Mouse (Mus musculus) mouse embryonic stem cell (cell line): ENCODE results near the gene Tab2.

Experiments
- in situ Hi-C, 2 experiments: fragments of 300-500 bp; cut with MboI; formaldehyde crosslinking; loops; 1 replicate in 1 of 2; 3 replicates in 1 of 2; pipeline ENCODE4 v1.14.3; 2019 to 2020; ENCODE audit warnings: low sequenced_read_pairs in 2 of 2, low pct_unique_long_range_greater_than_20kb in 1 of 2, mixed read lengths in 1 of 2; ENCODE audit not compliant: unreplicated experiment in 1 of 2

Gene Tab2

DNA sequence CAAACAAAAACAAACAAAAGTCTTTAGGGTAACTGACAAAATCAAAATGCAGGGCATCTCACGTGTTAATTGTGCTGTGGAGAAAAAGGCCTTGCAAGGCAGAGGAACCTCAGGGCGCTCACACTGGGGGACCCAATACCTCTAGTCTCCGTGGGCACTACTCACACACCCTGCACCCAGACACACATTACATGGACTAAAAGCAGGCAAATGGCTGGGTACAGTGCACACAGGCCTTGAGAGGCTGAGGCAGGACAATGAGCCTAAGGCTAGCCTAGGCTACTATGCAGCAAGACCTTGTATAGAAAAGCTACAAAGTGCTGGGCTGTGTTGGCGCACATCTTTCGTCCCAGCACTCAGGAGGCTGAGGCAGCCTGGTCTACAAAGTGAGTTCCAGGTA is 51.9 kb downstream of the Tab2 start:
- in situ Hi-C loops: no loop called here

DNA sequence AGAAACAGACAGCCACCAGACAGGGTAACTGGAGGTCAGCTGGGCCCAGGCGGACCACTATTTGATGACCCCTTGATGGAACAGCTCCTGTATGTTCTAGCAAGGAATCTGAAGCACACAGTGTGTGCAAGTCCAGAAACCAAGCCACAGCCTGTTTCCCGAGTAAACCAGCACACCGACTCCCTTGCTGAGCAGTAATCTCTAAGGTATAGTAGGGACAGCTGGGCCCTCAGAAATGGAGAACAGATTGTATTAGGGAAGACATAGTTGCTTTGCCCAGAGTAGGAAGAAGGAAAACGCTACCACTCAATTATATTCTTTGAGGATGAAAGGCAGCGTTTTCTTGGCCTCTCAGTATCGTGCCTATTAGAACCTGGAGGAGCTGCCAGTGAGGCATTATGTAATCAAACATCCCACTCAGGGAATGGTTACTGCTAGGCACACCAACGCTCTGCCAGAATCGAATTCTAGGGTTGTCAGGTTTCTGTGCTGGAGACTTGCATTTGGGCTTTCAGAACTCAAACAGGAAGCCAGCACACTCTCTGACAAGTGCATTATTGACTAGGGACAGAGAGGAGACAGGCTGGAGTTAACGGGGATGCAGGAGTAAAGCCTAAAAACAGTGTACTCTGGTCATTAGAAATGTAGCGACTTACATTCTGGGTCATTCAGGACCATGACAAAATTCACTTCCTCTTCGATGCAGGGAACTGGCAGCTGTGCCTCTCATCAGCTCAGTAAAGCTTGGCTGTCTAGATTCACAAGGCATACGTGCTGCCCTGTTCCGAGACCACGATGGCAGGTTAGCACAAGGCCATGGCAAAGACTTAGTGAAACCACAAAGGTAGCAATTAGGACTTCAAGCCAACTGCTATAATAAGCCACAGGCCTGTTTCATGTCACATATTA is 55.1 kb downstream of the Tab2 start:
- in situ Hi-C loops: no loop called here

DNA sequence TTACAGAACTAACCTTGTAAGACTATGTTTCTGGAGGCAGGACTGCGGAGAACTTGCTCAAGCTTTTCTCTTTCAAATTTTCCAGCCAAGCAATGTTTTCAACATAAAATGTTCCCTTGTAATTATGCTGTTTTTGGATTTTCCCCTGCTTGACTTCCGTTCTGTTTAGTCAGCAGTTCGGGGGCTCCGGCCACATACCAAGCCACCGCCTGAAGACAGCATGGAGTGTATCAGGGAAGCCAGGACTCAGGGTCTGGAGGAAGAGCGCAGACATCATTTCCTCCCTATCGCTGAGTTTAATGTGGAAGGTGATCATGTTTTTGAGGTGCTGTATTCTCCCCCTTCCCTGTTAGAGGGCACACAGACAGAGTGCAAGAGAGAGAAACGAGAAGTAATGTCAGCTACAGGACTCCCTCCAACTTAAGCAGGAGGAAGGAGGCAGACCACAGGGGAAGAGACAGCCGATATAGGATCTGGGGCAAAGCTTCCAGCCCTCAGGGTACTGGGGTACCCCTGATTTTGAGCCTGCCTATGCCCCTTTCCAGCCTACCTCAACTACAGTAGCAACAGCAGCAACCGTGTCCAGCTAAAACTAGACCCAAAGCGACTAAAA is 67.7 kb downstream of the Tab2 start:
- in situ Hi-C loops: loop anchor here (10.0 kb wide), 2 partner anchors 306 to 346 kb away; no protein-coding TSS in a partner anchor

DNA sequence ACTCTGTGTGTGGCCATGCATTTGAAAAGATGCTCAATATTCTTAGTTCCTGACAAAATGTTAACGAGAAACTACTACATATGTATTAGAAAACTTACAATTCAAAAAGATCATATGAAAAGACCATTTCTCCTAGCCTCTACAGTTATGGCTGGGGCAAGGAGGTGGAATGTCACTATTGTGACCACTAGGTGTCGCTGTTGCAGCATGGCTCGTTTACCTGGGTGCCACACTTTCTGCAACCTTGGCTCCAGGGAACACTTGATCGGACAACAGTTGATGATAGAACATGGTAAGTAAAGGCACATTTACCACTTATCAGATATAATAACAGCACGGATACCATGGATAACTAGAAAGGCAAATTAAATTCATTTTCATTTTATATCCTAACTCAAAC is 72.5 kb downstream of the Tab2 start:
- in situ Hi-C loops: loop anchor here (5.0 to 10.0 kb wide), 3 partner anchors 311 to 359 kb away; no protein-coding TSS in a partner anchor

DNA sequence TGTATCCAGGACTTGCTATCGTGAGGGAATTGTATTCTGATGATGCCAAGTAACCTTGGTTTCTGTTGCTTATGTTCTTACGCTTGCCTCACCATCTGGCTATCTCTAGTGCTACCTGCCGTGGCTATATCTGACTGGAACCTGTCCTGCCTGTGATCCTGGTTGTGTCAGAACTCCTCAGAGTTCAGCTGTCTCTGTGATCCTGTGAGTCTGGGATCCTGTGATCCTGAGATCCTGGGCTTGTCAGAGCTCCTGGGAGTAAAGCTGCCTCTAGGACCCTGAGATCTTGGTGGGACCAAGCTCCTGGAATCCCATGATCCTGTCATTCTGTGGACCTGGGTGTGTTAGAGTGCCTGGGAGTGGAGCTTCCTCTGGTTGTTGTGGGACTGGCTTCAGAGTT is 74.1 kb downstream of the Tab2 start:
- in situ Hi-C loops: loop anchor here (5.0 to 10.0 kb wide), 3 partner anchors 313 to 360 kb away; no protein-coding TSS in a partner anchor

DNA sequence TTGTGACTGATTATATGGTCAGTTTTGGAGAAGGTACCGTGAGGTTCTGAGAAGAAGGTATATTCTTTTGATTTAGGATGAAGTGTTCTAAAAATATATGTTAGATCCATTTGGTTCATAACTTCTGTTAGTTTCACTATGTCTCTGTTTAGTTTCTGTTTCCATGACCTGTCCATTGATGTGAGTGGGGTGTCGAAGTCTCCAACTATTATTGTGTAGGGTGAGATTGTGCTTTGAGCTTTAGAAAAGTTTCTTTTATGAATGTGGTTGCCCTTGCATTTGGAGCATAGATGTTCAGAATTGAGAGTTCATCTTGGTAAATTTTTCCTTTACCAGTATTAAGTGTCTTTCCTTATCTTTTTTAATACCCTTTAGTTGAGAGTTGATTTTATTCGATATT is 75.7 kb downstream of the Tab2 start:
- in situ Hi-C loops: loop anchor here (5.0 to 10.0 kb wide), 3 partner anchors 315 to 362 kb away; no protein-coding TSS in a partner anchor

DNA sequence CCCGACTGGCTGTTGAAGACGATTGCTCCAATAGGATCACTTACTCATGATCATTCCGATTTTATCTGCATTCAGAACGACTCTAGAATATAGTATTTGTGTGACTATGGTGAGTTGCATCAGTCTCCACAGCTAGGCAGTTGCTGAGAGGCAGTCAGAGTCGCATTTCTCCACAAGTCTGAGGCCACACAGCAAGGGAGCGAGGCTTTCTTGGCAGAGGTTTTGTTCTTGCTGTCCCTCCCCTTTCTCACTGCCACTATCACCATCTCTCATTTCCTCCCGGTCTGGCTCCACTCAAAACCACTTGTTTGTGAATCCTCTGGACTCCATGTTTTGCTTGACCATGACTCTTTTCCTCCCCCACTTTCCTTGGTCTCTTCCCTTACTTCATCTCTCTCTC is 81.8 kb downstream of the Tab2 start:
- in situ Hi-C loops: no loop called here

DNA sequence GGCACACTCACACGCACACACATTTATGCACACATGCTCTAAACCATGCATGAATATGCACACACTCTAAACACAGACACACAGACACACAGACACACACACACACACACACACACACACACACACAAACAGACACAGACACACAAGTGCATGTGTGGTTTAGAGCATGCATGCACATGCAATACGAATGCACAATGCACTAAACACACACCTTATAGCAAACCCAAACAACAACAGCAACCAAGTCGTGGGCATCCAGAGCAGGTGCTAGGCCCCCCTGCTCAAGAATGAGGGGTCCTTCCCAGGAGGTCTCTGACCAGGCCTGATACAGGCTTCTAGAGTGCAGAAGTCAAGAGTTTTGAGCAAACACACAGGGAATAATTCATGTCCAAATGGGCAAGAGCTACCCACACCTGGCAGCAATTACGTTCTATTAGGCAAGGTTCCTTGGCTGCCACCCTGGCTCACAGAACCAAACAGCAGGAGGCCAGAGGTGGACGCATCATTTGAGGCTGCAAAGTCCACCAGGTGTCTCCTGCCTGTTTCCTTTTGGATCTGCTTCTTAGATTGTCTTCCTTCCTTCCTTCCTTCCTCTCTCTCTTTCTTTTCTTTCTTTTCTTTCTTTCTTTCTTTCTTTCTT is 84.5 kb downstream of the Tab2 start:
- in situ Hi-C loops: no loop called here

DNA sequence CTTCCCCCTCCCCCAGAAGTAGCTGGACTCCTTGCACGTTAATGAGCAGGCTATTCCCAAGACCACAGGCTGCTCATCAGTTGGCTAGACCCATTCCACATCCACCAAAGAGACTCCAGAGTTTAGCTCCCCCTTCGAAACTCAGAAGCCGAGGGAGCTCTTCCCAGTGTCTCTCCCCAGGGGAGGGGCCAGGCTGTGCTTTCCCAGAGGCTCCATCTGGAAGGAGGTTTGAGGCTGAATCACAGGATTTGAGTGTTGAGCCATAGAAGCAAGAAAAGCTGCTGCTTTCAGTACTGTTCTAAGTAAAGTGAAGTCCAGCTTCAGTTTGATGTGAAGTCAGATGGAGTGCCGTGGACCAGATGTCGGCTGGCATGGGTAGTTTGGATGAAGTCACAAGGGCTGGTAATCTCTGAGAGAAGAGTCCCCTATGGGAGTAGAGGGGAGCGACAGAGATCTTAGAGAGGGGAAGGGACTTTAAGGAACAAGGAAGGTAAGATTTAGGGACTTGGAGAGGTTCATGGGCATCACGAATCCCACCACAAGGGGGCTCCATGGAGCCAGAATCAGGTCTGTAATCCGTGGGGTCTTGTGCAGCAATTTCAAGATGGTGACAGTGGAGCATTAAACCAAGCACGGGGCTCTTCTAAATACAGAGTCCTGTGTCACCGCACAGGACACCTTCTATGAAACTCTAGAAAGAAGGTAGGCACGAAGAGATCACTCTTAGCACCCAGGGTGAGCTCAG is 85.3 kb downstream of the Tab2 start:
- in situ Hi-C loops: no loop called here

DNA sequence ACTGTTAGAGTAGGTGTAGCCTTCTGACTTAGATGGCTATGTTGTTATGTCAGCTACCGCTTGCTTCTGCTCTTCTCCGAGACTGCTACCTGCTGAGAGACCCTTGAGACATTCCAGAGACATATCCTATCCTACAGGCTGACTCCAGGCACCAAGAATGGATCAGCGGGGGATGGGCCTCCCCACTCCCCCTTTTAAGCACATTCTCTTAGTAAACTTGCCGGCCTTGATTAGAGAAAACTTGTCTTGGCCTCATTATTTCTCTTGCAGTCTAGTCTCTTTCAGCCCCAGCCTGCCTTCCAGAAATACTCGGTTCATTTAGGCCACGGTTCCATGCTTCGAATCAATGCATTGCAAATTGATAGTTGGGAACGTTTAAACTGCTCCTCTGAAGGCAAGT is 86.3 kb downstream of the Tab2 start:
- in situ Hi-C loops: no loop called here

DNA sequence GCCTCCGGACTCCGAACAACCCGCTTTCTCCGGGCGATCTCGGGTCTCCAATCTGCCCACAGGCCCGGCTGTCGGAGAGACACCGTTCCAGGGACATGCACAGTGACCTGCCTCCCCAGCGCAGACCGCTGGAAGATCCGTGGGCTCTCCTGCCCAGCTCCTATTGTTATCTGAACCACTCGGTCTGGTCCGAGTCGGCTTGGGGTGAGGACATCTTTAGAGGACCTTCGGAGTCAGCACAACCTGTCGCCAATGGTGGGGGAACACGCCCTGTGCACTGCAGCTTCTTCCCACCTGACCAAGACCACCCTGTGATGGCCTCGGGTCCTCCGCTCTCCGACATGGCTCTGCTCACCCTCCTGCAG is 88.4 kb downstream of the Tab2 start:
- in situ Hi-C loops: no loop called here

DNA sequence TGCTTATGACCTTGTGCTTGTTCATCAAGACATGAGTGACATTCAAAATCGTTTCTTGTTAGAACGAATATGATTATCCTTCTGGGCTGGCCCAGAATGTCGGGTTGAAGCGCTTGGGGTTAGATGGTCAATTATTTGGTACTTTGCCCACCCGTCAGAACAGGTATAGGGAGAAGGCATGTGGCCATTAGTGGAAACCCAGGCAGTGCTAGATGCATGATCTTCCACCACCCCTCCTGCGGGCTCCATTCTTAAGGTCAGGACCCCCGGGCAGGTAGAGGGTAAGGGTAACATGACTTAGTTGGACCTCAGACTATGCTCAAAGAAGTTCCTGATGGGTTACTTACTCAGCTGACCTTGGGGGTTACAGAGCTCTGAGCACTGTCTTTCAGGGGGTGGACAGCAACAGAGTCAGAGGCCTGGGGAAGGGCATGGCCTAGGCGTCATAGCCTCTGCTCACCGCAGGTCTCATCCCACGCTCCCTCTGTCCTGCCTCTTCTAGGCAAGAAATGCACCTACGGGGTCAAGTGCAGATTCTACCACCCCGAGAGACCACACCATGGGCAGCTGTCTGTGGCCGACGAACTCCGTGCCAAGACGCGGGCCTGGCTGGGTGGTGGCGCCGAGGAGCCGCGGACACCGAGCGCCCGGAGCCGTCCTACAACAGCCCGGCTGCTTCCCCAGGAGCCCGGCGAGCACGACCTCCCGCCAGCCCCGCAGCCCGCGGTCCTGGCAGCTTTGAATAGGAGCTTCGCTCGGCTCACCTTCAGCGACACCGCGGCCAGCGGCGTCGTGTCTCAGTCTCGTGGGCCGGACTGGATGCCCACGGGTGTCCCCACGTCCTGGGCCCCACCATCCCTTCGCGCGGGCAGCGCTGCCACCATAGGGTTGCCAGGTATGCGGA is 89.0 kb downstream of the Tab2 start:
- in situ Hi-C loops: no loop called here

DNA sequence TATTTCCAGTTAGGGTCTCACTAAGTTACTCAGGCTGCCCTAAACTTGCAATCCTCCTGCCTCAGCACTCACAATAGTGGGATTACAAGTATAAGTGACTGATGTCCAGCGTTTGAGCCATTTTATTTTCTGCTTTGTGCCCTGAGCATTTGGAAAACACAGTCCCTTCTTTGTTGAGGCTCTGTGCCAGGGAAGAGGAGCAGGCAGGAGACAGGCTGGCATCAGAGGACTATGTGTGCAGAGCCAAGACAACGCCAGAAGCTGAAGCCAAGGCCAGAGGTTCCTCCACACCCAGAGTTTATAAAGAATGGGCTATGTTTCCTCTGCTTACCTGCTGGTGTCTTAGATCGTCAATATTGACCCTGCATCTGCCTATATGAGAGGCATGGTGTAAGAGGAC is 91.2 kb downstream of the Tab2 start:
- in situ Hi-C loops: no loop called here

DNA sequence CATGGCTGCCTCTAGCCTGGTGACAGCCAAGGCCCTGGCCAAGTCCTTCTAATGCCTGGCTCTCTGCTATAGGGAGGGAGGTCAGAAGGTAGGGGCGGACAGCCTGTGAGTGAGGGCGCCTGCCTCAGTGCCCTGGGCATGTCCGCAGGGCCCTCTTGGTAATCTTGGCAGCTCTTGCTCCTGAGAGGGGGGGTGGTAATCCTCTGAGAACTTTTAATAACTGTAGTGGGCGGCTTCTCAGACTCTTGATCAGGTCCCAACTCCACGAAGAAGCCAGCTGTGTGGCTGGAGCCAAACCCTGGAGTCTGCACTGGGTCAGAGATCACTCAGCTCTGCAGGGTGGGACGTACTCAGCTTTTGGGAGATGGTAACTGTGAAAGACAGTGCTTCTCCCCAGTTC is 91.8 kb downstream of the Tab2 start:
- in situ Hi-C loops: no loop called here

DNA sequence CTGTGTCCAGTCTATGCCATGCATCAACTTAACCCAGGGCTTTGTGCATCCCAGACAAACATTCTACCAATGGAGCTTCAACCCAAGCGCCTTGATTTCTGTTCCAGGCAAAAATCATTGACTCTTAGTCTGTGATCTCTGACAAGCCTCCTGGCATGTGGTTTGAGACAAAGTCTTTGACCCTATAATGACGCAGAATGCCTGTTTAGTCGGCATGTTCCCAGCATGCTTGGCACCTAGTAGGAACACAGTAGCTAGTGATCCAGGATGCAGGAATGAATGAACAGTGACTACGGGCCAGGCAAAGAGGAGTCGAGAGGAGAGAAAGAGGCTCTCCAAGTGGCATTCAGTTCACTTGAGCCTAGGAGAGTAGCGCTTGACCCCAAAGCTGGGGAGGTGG is 92.6 kb downstream of the Tab2 start:
- in situ Hi-C loops: no loop called here

DNA sequence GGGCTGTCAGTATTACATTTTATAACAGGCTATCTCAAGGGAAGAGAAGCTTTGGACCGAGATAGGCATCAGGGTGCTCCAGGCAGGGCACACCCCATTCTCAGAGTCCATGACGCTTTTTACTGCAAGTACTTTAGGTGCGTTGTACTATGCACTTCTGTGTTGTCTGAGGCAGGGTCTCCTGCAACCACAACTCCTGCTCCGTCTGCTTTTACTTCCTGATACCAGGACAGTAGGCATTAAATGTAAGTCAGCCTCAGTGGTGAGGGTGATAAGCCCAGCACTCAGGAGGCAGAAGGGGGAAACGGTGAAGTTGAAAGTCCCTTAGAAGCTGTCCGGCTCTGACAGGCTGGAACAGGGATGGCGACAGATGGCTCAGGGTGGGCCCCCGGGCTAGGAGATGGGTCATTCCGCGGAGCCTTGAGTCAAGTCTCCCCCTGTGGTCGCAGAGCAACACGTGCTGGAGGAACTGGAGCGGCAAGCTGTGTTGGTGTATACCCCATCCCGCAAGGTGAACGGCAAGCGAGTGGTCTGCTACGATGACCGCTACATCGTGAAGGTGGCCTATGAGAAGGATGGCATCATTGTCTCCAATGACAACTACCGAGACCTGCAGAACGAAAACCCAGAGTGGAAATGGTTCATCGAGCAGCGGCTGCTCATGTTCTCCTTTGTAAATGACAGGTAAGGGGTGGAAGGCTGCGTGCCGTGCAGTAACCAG is 93.9 kb downstream of the Tab2 start:
- in situ Hi-C loops: no loop called here

DNA sequence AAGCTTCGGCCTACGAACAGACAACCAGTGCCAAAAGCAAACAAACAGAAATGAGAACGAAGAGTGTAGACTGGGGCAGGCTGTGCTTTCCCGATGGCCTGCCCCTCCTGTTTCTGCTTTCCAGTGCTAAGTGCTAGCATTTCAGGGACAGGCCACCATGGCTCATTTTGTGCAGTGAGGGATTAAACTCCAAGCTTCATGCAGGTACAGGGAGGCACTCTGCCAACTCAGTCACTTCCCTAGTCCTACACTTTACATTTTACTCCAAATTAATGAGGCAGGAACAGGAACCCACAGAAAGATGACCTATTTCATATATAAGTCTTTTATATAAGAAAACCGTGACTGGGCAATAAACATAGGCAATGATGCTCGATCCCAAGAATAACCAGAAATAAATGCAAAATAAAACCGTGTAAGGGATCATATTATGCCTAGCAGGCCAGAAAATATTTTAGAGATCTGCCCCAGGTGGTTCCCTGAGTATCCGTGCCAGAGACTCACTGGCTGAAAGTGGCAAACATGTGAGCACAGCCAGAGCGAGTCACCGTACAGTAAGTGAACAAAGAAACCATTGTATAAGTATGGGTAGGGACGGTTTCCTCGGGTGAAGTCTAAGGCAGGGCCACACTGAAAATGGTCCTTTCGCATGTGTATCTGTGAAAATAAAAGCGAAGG is 94.6 kb downstream of the Tab2 start:
- in situ Hi-C loops: no loop called here
